Comparison of ENCODE assay signal across 8 mouse cellular contexts in the genomic region with DNA sequence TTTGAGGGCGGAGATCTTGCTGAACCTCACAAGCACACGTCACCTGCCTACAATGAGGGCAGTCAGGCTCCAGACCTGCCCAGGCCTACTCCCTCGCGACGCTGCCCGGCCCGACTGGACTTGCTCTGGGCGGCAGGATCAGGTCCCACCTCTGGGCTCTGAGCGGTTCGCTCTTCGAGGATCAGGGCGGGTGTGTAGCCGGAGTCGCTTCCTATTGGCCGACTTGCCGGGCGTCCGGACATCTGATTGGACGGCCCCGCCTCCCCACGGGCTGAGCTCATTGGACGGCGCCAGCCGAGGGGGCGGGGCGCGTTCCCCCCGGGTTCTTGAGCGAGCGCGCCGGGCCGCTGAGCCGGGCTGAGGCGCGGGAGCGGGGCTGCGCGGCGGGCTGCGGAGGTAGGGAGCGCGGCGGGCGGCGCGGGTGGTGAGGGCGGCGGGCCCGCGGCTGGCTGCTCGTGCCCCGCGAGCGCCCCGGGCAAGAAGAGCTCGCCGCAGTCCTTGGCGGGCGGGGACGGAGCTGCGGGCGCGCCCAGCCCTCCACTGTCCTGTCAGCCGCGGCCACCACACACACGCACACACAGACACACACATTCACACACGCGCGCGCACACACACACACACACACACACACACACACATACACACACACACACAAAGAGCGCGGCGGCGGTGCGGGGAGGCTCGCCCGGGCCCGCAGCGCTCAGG.
A peak's percentile ranks its signal among the peaks of the same experiment; 100 is the strongest.
DNase-seq lines count a peak whose midpoint lies in the region; ATAC-seq and TF ChIP-seq lines count a peak whose summit lies in the region.

No protein-coding gene starts in this region.

- H3K4me3 ChIP-seq in hindbrain, embryonic 12.5 days, result peak overlapping the region; percentile 81
- H3K4me3 ChIP-seq in lung, postnatal 0 days (ENCODE audit: low read depth, low read length), result peak overlapping the region; percentile 82

- no peaks in the 10 kb centered on the region for H3K9me3 ChIP-seq in hindbrain, embryonic 12.5 days (replicated peaks)
- no peaks in the 10 kb centered on the region for H3K9me3 ChIP-seq in lung, postnatal 0 days (ENCODE audit: low read length)

- no peaks in the 10 kb centered on the region for H3K27me3 ChIP-seq in hindbrain, embryonic 12.5 days
- H3K27me3 ChIP-seq in lung, postnatal 0 days (replicated peaks; ENCODE audit: insufficient read depth, low read length), result no peaks in the 10 kb centered on the region

- peak; percentile 75 for DNase-seq in T-cell, adult 2 months (ENCODE audit: low spot score)
- peak; percentile 98 to 99 for DNase-seq in cerebellum, postnatal 25 days
- DNase-seq in frontal cortex, postnatal 14 days (ENCODE audit: low spot score in 2 of 2), result peak; percentile 91 to 95
- DNase-seq in layer of hippocampus, postnatal 10 days (ENCODE audit: low spot score in 2 of 2), result peak; percentile 92 to 98
- DNase-seq in lung, postnatal 0 days (ENCODE audit: low spot score), result peak; percentile 98
- peak; percentile 94 for DNase-seq in ovary, postnatal 14 days (ENCODE audit: low spot score)
- DNase-seq in thymus, postnatal 10 days (ENCODE audit: low spot score in 2 of 2), result peak; percentile 75 to 84

- WGBS in hindbrain, embryonic 12.5 days, result under 1% methylated on average over 49 of the region's 80 CpGs
- WGBS in lung, postnatal 0 days, result under 1% methylated on average over 39 of the region's 80 CpGs

- TF ChIP-seq EP300 in lung, postnatal 0 days (IDR thresholded peaks at IDR 0.05), result no peak

- peak; percentile 99 for ATAC-seq in hindbrain, embryonic 12.5 days (ENCODE audit: low FRiP score)
- peak; percentile 97 for ATAC-seq in lung, postnatal 0 days

- H3K4me1 ChIP-seq in hindbrain, embryonic 12.5 days, result peaks cover 12% of the 10 kb centered on the region
- peaks cover 6% of the 10 kb centered on the region; the same call in 1 of the 2 replicates for H3K4me1 ChIP-seq in lung, postnatal 0 days (ENCODE audit: insufficient read depth, low read depth, low read length)

- peak overlapping the region; percentile 87 for H3K9ac ChIP-seq in hindbrain, embryonic 12.5 days
- H3K9ac ChIP-seq in lung, postnatal 0 days (replicated peaks; ENCODE audit: low read depth), result peak overlapping the region; percentile 84

- TF ChIP-seq CTCF in lung, postnatal 0 days (IDR thresholded peaks at IDR 0.05), result peak; percentile 29

- H3K36me3 ChIP-seq in hindbrain, embryonic 12.5 days, result no peaks in the 10 kb centered on the region
- no peaks in the 10 kb centered on the region for H3K36me3 ChIP-seq in lung, postnatal 0 days (ENCODE audit: insufficient read depth, low read length)

- H3K27ac ChIP-seq in hindbrain, embryonic 12.5 days, result peak overlapping the region; percentile 95
- peak overlapping the region; percentile 97 for H3K27ac ChIP-seq in lung, postnatal 0 days (ENCODE audit: low read length)

- H3K4me2 ChIP-seq in hindbrain, embryonic 12.5 days (replicated peaks), result peak overlapping the region; percentile 84
- peak overlapping the region; percentile 58 for H3K4me2 ChIP-seq in lung, postnatal 0 days (replicated peaks; ENCODE audit: low read depth, low read length)

Comparison
In these comparisons a context has a peak if more than half of its experiments do, and no peak if none do; other contexts are left out.
1. Peak in every context shown above with its lines: DNase-seq, ATAC-seq, H3K4me3 ChIP-seq and H3K27ac ChIP-seq.